Mouse (Mus musculus) left cerebral cortex, postnatal 25 days (tissue): ENCODE data around the gene Calr4. TPM values are rescaled to one million over a fixed set of nuclear protein-coding genes. Genes with fewer than 3 reads are reported as not detected.
A peak's percentile ranks its signal among the peaks of the same experiment; 100 is the strongest.

ENCODE experiments used
- DNase-seq, 2 experiments: peaks; one replicate each; pipeline ENCODE4 v3.0.0; 2022; ENCODE audit warnings: low spot score in 2 of 2, mixed read lengths in 1 of 2
- intact Hi-C: fragments of 180-260 bp; cut with DNase I; formaldehyde crosslinking; loops from one replicate; pipeline ENCODE4 v1.15.1; 2025
- total RNA-seq, 2 experiments: library from RNA; stranded (reverse); gene quantifications; 2 replicates each; pipeline ENCODE4 v1.2.3; 2021

Gene Calr4
- total RNA-seq, 2 experiments from 2014 or later, result 0.50 to 0.80 TPM

GRCm38 (mm10) chr4:109267452-109267851 is 33.2 kb downstream of the Calr4 start:
- DNase-seq, result no peak
- intact Hi-C loops, result no loop called here

DNA sequence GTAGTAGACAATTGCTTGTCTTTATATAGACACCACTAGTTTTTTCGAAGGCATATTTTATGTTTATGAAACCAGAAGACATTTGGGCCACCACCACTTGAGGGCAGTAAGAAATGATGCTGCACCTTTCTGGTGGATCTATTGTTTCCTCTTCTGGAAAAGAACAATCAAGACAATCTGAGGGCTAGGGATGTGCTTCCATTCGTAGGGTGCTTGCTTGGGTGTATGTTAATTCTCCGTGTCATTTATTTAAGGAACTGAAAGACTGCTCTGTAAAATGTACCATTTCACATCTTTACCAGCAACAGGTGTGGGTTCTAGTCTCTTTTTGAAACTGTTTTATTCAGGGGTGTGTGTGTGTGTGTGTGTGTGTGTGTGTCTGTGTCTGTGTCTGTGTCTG is 34.6 kb downstream of the Calr4 start:
- no peak for DNase-seq
- intact Hi-C loops, result no loop called here

GRCm38 (mm10) chr4:109271803-109272202 is 37.5 kb downstream of the Calr4 start:
- intact Hi-C loops, result no loop called here

DNA sequence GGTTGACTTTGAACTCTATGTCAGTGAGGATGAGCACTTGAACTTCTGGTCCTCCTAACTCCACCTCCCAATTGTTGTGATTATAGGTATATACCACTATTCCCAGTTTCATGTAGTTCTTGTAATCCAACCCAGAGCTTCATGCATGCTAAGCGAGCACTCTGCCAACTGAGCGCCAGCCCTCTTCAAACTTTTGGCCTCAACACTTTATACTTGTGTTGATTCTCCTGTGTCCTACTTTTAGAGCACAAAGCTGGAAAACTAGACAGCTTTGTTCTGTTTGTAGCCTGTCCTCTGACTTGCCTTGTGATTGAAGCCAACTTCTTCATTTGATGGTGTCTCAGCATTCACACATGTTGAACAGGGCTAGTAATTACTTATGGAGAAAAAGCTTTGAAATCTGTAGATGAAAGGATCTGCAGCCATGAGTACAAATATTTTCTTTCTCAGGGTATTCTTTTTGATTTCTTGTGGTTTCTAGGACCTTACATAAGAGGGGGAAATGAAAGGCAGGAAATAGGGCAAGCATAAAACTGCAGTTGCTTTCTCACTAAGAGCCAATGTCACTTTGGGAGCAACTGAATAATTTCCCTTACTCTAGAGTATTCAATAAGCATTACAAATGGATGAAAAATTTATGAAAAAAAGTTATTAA is 39.4 kb downstream of the Calr4 start:
- intact Hi-C loops, result no loop called here
- peak in 1 of 2 experiments; percentile 10 for DNase-seq

More at GRCm38 (mm10) chr4:109271803-109272202, 37.5 kb downstream of the Calr4 start:
- no peak for DNase-seq

- intact Hi-C loops, result no loop called here
- peak; percentile 64 to 74 for DNase-seq
Observed at GRCm38 (mm10) chr4:109279689-109280458, 45.6 kb downstream of the Calr4 start, which contains the start of gene Eps15. TSS of gene Eps15 (plus strand) at chr4:109280268.

DNA sequence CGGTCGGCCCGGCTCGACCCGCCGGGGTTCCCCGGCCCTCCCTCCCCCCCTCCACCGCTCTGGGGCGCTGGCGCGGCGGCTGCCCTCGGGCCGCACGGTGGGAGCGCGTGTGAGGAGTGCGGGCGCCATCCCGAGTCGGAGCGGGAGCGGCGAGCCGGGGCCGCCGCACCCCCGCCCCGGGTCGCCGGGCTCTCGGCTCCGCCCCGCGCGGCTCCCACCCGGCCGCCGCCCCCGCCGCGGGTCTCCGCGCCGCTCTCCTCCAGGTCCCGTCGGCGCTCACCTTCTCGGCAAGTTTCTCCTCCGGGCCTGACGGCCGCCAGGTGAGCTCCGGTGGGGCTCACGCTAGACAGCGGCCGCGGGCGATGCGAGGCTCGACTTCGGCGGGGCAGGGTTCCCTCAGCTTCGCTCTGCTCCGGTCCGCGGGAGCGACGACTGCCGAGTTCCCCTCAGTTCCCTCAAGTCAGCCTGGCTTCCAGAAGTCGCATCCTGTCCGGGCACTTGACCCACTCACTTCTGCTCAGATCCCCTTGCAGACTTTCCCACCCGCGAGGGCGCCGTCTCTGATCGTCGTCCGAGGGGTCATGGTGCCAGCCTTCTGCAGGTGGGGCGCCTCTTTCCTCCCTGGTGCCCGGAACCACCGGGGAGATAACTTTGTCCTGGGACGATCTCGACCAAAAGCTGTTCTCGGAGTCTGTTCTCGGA is 46.3 kb downstream of the Calr4 start:
- intact Hi-C loops, result no loop called here
- DNase-seq, result no peak

DNA sequence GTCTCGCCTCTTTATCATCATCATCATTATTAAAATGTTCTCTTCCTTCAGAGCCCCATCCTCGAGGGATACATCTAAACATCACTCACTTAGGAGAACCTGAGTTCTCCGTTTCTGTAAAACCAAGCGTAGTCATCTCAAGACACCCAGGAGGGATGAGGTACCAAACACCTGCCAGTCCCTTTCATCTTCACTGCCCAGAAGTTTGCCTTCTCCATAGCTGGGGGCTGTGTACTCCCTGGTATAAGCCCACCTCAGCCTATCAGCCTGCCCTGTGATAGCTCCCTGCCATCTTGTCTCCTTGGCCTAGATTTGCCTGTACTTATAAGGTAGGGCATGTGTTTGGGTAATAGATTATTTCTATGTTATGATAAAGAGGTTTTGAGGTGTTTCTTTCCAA is 46.9 kb downstream of the Calr4 start:
- DNase-seq, result no peak
- intact Hi-C loops, result no loop called here

- no peak for DNase-seq
- intact Hi-C loops, result no loop called here
Observed at GRCm38 (mm10) chr4:109281946-109282345, 47.7 kb downstream of the Calr4 start.

DNA sequence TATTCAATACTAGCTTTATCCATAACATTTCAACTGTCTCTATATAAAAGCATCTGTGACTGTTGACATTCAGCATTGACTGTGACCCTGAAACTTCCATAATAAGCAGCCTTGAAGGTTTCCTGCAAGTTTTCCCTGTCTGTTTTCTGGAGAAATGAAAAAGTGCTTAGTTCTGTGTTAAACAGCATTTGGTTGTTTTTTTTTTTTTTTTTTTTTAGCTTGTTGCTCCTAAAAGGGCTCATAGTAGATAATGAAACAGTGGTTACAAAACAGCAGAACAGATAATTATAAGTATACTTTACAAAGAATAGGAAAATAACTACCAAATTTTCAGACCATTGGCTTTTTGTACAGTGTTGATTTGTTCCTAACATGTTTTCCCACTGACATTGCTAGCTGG is 60.3 kb downstream of the Calr4 start:
- DNase-seq, result no peak
- intact Hi-C loops, result no loop called here

DNA sequence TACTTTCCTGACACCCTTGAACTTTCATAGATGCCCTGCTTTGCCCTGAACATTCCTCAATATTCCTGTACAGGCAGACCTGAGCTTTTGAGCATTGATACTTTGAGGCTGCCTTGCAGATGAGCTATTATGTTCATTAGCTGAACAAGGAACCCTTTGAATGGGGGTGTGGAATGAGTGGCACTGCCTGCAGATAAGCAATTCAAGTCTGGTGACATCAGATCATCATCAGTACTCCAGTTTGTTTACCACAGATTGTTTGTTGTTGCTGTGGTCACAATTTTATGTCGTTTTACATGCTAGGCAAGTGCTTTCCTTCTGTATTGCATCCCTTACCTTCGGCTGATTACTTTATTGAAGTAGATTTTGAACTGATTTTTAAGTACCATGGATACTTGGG is 62.2 kb downstream of the Calr4 start:
- intact Hi-C loops, result no loop called here
- DNase-seq, result no peak

DNA sequence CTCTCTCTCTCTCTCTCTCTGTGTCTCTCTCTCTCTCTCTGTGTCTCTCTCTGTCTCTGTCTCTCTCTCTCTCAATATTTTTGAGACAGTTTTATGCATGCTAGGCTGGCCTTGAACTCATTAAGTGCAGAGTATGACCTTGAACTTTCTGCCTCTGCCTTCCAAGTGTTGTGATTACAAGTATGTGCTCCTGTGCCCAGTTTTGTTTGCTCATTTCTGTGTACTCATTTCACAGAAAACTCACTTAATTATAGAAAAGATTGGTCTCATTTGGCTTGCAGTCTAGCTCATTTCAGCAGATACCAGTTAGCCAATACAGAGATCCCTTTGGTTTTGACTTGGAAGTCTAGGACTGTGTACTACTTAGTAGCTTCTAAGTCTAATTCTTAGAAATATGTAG is 64.9 kb downstream of the Calr4 start:
- DNase-seq, result no peak
- intact Hi-C loops, result no loop called here

Other genes with a start within 250 kb of the Calr4 start
- 100 to 1,000 TPM; 119 to 149 TPM for gene Nrd1, start 233.8 kb upstream of the Calr4 start, total RNA-seq
- 10 to 100 TPM; 44.5 to 59.2 TPM for gene Osbpl9, start 32.2 kb upstream of the Calr4 start, total RNA-seq
- 100 to 1,000 TPM; 183 to 199 TPM for gene Eps15, start 45.8 kb downstream of the Calr4 start, total RNA-seq
- 1 to 10 TPM; 2.0 to 3.9 TPM for gene Ttc39a, start 172.1 kb downstream of the Calr4 start, total RNA-seq